Mouse (Mus musculus): ENCODE measurements around the gene Naif1. TPM values are rescaled to one million over a fixed set of nuclear protein-coding genes. Genes with fewer than 3 reads are reported as not detected.
A peak's percentile ranks its signal among the peaks of the same experiment; 100 is the strongest.

The Naif1 gene
- polyA plus RNA-seq, 1 experiment from 2014 or later = 4.1 TPM

DNA sequence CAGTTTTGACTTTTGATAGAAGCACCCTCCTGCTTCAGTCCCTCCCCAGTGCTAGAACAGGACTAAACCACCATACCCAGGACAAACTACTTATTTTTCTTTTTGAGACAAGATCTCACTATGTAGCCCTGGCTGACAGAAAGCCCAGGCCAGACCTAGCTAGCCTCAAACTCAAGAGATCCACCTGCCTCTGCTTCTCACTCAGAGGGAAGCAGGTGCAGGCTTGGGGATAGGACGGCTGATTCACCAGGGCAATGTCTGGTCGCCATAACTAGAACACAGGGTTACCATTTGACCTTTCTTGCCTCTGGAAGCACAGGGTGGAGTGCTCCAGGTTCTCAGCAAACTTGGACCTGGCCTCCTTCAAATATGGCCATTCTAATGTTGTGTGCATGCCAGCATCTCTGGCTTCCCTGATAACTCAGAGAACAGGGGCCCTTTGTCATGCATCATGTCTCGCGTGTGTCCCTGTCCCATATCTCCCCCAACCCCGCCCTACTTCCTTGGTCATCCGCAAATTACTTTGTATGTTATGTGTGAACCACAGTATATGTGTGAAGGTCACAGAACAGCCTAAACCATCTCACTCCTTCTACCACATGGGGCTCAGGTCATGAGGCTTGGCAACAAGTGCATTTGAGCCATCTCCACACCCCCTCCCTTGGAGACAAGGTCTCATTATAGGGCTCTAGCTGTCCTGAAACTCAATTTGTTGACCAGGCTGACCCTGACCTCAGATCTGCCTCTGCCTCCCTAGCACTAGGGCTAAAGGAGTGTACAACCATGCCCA, 37.3 kb upstream of the Naif1 start:
- Histone ChIP-seq H3K4me3 (ENCODE audit: low read depth, low read length) (no peak overlapping the region), H3K9ac (replicated peaks; ENCODE audit: low read depth) (no peak overlapping the region), H3K9me3 (ENCODE audit: low read length) (no peaks in the 10 kb centered on the region), H3K4me2 (replicated peaks; ENCODE audit: low read depth, low read length) (no peak overlapping the region), H3K36me3 (ENCODE audit: insufficient read depth, low read length) (peaks cover 30% of the 10 kb centered on the region), H3K27ac (ENCODE audit: low read length) (no peak overlapping the region), H3K27me3 (replicated peaks; ENCODE audit: insufficient read depth, low read length) (no peaks in the 10 kb centered on the region), H3K4me1 (ENCODE audit: insufficient read depth, low read depth, low read length) (0 out of 2 replicates have a peak, but pooled peaks cover 5% of the 10 kb centered on the region)
- ATAC-seq = no peak
- DNase-seq (ENCODE audit: low spot score) = no peak
- WGBS = 88% methylated on average over 6 of the region's 6 CpGs
- TF ChIP-seq CTCF (IDR thresholded peaks at IDR 0.05) = no peak
- TF ChIP-seq EP300 (IDR thresholded peaks at IDR 0.05) = no peak

DNA sequence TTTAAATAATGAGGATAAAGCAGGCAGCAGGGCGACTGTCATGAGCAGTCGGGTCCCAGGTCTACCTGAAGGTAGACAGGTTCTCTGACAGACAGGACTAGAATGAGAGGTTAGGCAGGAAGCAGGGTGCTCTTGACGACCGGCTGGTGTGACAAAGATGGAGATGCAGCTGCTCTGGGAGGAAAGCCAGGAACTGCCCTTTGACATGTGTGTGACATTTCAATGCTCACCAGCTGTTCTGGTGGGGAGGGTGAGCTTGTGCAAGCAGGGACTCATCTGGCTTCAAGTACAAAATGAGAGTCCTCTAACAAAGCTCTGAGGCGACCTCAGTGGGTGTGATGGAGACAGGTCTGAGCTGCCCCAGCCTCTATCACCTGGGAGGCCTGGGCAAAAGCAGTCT, 36.3 kb upstream of the Naif1 start:
- peaks cover 32% of the 10 kb centered on the region for H3K36me3 ChIP-seq (ENCODE audit: insufficient read depth, low read length)
- H3K9ac ChIP-seq (replicated peaks; ENCODE audit: low read depth) = no peak overlapping the region
- peak; percentile 49 for ATAC-seq
- no peaks in the 10 kb centered on the region for H3K27me3 ChIP-seq (replicated peaks; ENCODE audit: insufficient read depth, low read length)
- no peak overlapping the region for H3K4me3 ChIP-seq (ENCODE audit: low read depth, low read length)
- no peaks in the 10 kb centered on the region for H3K9me3 ChIP-seq (ENCODE audit: low read length)
- 48% methylated on average over 5 of the region's 5 CpGs for WGBS
- DNase-seq (ENCODE audit: low spot score) = peak; percentile 82
- no peak overlapping the region for H3K27ac ChIP-seq (ENCODE audit: low read length)
- H3K4me1 ChIP-seq (ENCODE audit: insufficient read depth, low read depth, low read length) = 0 out of 2 replicates have a peak, but pooled peaks cover 5% of the 10 kb centered on the region
- H3K4me2 ChIP-seq (replicated peaks; ENCODE audit: low read depth, low read length) = no peak overlapping the region
- TF ChIP-seq CTCF (IDR thresholded peaks at IDR 0.05) (no peak), EP300 (IDR thresholded peaks at IDR 0.05) (peak; percentile 18; the same call in 1 of the 2 replicates)

GRCm38 (mm10) chr2:32415801-32416200, 34.5 kb upstream of the Naif1 start:
- ATAC-seq (no peak), DNase-seq (ENCODE audit: low spot score) (no peak)
- no peaks in the 10 kb centered on the region for H3K9me3 ChIP-seq (ENCODE audit: low read length)
- peaks cover 43% of the 10 kb centered on the region for H3K36me3 ChIP-seq (ENCODE audit: insufficient read depth, low read length)
- no peaks in the 10 kb centered on the region for H3K27me3 ChIP-seq (replicated peaks; ENCODE audit: insufficient read depth, low read length)
- 95% methylated on average over 12 of the region's 12 CpGs for WGBS
- H3K27ac ChIP-seq (ENCODE audit: low read length) = no peak overlapping the region
- no peak for TF ChIP-seq CTCF (IDR thresholded peaks at IDR 0.05)
- TF ChIP-seq EP300 (IDR thresholded peaks at IDR 0.05) = no peak
- no peak overlapping the region for H3K4me2 ChIP-seq (replicated peaks; ENCODE audit: low read depth, low read length)
- 0 out of 2 replicates have a peak, but pooled peaks cover 5% of the 10 kb centered on the region for H3K4me1 ChIP-seq (ENCODE audit: insufficient read depth, low read depth, low read length)
- no peak overlapping the region for H3K4me3 ChIP-seq (ENCODE audit: low read depth, low read length)
- no peak overlapping the region for H3K9ac ChIP-seq (replicated peaks; ENCODE audit: low read depth)

DNA sequence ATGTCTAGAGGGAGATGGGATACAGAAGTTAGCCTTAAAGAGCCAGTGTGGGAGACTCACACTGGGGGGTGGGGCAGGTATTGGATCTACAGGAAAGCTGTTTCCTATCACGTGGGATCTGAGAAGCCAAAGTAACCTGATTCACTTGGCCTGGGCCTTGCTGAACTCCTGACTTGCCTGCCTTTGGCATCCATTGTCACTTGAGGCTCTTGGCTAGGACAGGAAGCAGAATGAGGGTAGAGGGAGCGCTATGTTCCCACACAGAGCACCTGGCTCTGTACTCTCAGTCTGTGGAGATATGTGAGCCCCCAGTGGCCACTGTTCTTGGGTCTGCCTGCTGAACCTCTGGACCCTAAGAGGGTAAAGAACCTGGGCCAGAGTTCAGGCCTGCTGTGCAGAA, 33.7 kb upstream of the Naif1 start:
- H3K4me3 ChIP-seq (ENCODE audit: low read depth, low read length) = no peak overlapping the region
- peaks cover 7% of the 10 kb centered on the region for H3K4me1 ChIP-seq (ENCODE audit: insufficient read depth, low read depth, low read length)
- no peak for TF ChIP-seq EP300 (IDR thresholded peaks at IDR 0.05)
- no peak for TF ChIP-seq CTCF (IDR thresholded peaks at IDR 0.05)
- no peak for DNase-seq (ENCODE audit: low spot score)
- WGBS = 79% methylated on average over 2 of the region's 2 CpGs
- H3K27me3 ChIP-seq (replicated peaks; ENCODE audit: insufficient read depth, low read length) = no peaks in the 10 kb centered on the region
- no peak for ATAC-seq
- H3K9me3 ChIP-seq (ENCODE audit: low read length) = no peaks in the 10 kb centered on the region
- H3K9ac ChIP-seq (replicated peaks; ENCODE audit: low read depth) = no peak overlapping the region
- H3K27ac ChIP-seq (ENCODE audit: low read length) = no peak overlapping the region
- peaks cover 43% of the 10 kb centered on the region for H3K36me3 ChIP-seq (ENCODE audit: insufficient read depth, low read length)
- no peak overlapping the region for H3K4me2 ChIP-seq (replicated peaks; ENCODE audit: low read depth, low read length)

- Histone ChIP-seq H3K36me3 (ENCODE audit: insufficient read depth, low read length) (peaks cover 43% of the 10 kb centered on the region), H3K27ac (ENCODE audit: low read length) (no peak overlapping the region), H3K4me1 (ENCODE audit: insufficient read depth, low read depth, low read length) (peaks cover 13% of the 10 kb centered on the region), H3K9ac (replicated peaks; ENCODE audit: low read depth) (no peak overlapping the region), H3K4me2 (replicated peaks; ENCODE audit: low read depth, low read length) (no peak overlapping the region), H3K27me3 (replicated peaks; ENCODE audit: insufficient read depth, low read length) (no peaks in the 10 kb centered on the region), H3K4me3 (ENCODE audit: low read depth, low read length) (no peak overlapping the region), H3K9me3 (ENCODE audit: low read length) (no peaks in the 10 kb centered on the region)
- WGBS = 74% methylated on average over 8 of the region's 8 CpGs
- DNase-seq (ENCODE audit: low spot score) = no peak
- no peak for TF ChIP-seq EP300 (IDR thresholded peaks at IDR 0.05)
- no peak for TF ChIP-seq CTCF (IDR thresholded peaks at IDR 0.05)
- no peak for ATAC-seq
Observed at GRCm38 (mm10) chr2:32417486-32417885, 32.8 kb upstream of the Naif1 start.

DNA sequence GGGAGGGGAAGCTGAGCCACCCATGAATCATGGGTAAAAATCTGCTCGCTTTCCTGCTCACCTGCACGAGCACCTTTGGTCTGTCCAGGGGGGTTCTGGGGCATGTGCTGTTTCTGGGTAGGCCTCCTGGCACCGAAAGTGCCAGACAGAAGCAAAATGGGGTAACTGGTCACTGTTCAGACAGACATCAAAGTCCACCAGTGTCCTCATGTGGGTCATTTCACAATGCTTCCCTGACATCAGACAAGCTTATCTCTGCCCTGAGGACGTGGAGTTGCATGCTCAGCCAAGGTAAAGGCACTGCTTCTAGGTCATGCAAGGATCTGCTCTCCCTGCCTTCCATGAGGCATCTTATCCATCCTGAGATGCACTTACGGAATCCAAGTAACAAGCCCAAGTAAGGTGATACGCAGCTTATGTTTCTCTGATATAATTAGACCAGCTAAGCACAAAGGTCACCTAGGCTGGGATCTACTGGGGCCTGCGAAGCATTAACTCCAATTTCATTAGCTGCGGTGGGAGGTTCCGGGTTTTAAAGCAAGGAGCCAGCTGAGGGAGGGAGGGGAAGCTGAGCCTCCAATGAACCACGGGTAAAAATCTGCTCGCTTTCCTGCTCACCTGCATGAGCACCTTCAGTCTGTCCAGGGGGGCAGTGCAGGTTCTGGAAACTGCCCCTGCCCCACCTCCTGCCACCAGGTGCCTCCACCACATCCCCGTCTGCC, 31.7 kb upstream of the Naif1 start:
- H3K9me3 ChIP-seq (ENCODE audit: low read length) = no peaks in the 10 kb centered on the region
- H3K4me1 ChIP-seq (ENCODE audit: insufficient read depth, low read depth, low read length) = peaks cover 21% of the 10 kb centered on the region
- ATAC-seq (no peak), DNase-seq (ENCODE audit: low spot score) (no peak)
- no peak for TF ChIP-seq EP300 (IDR thresholded peaks at IDR 0.05)
- no peak for TF ChIP-seq CTCF (IDR thresholded peaks at IDR 0.05)
- 82% methylated on average over 12 of the region's 12 CpGs for WGBS
- no peaks in the 10 kb centered on the region for H3K27me3 ChIP-seq (replicated peaks; ENCODE audit: insufficient read depth, low read length)
- H3K4me3 ChIP-seq (ENCODE audit: low read depth, low read length) = no peak overlapping the region
- H3K27ac ChIP-seq (ENCODE audit: low read length) = no peak overlapping the region
- peaks cover 43% of the 10 kb centered on the region for H3K36me3 ChIP-seq (ENCODE audit: insufficient read depth, low read length)
- H3K9ac ChIP-seq (replicated peaks; ENCODE audit: low read depth) = no peak overlapping the region
- no peak overlapping the region for H3K4me2 ChIP-seq (replicated peaks; ENCODE audit: low read depth, low read length)
